Mouse (Mus musculus): ENCODE data around the gene Dock9. TPM values are rescaled to one million over a fixed set of nuclear protein-coding genes. Genes with fewer than 3 reads are reported as not detected.

Gene Dock9
- polyA plus RNA-seq, 1 experiment = 64.7 TPM

- DNase-seq (ENCODE audit: extremely low spot score in 1 of 2, low spot score in 1 of 2) = no peak
These were observed 130.9 kb downstream of the Dock9 start for GRCm38 (mm10) chr14:121666641-121667274.

GRCm38 (mm10) chr14:121665693-121666273, 131.9 kb downstream of the Dock9 start:
- no peak for DNase-seq (ENCODE audit: extremely low spot score in 1 of 2, low spot score in 1 of 2)

- DNase-seq (ENCODE audit: extremely low spot score in 1 of 2, low spot score in 1 of 2) = no peak
These were observed 133.7 kb downstream of the Dock9 start for GRCm38 (mm10) chr14:121663913-121664312.

- DNase-seq (ENCODE audit: extremely low spot score in 1 of 2, low spot score in 1 of 2) = no peak
These were observed 136.7 kb downstream of the Dock9 start for GRCm38 (mm10) chr14:121660918-121661317.

- no peak for DNase-seq (ENCODE audit: extremely low spot score in 1 of 2, low spot score in 1 of 2)
These were observed 137.3 kb downstream of the Dock9 start for GRCm38 (mm10) chr14:121660167-121660894.

GRCm38 (mm10) chr14:121659061-121659824, 138.4 kb downstream of the Dock9 start:
- DNase-seq (ENCODE audit: extremely low spot score in 1 of 2, low spot score in 1 of 2) = no peak

- no peak for DNase-seq (ENCODE audit: extremely low spot score in 1 of 2, low spot score in 1 of 2)
These were observed 139.1 kb downstream of the Dock9 start for GRCm38 (mm10) chr14:121658537-121658936.

- no peak for DNase-seq (ENCODE audit: extremely low spot score in 1 of 2, low spot score in 1 of 2)
These were observed 140.0 kb downstream of the Dock9 start for GRCm38 (mm10) chr14:121657633-121658032.

- no peak for DNase-seq (ENCODE audit: extremely low spot score in 1 of 2, low spot score in 1 of 2)
These were observed 140.7 kb downstream of the Dock9 start for GRCm38 (mm10) chr14:121656912-121657311.

GRCm38 (mm10) chr14:121654977-121655376, 142.7 kb downstream of the Dock9 start:
- DNase-seq (ENCODE audit: extremely low spot score in 1 of 2, low spot score in 1 of 2) = no peak

GRCm38 (mm10) chr14:121654416-121654967, 143.1 kb downstream of the Dock9 start:
- DNase-seq (ENCODE audit: extremely low spot score in 1 of 2, low spot score in 1 of 2) = no peak

GRCm38 (mm10) chr14:121653717-121654116, 143.9 kb downstream of the Dock9 start:
- no peak for DNase-seq (ENCODE audit: extremely low spot score in 1 of 2, low spot score in 1 of 2)

GRCm38 (mm10) chr14:121653241-121653640, 144.4 kb downstream of the Dock9 start:
- no peak for DNase-seq (ENCODE audit: extremely low spot score in 1 of 2, low spot score in 1 of 2)

GRCm38 (mm10) chr14:121648581-121649060, 149.0 kb downstream of the Dock9 start:
- DNase-seq (ENCODE audit: extremely low spot score in 1 of 2, low spot score in 1 of 2) = no peak

GRCm38 (mm10) chr14:121647693-121648092, 149.9 kb downstream of the Dock9 start:
- no peak for DNase-seq (ENCODE audit: extremely low spot score in 1 of 2, low spot score in 1 of 2)

GRCm38 (mm10) chr14:121646617-121647016, 151.0 kb downstream of the Dock9 start:
- DNase-seq (ENCODE audit: extremely low spot score in 1 of 2, low spot score in 1 of 2) = peak in 1 of 2 experiments; percentile 36

- no peak for DNase-seq (ENCODE audit: extremely low spot score in 1 of 2, low spot score in 1 of 2)
These were observed 153.3 kb downstream of the Dock9 start for GRCm38 (mm10) chr14:121644302-121644701.

GRCm38 (mm10) chr14:121641271-121641670, 156.4 kb downstream of the Dock9 start:
- DNase-seq (ENCODE audit: extremely low spot score in 1 of 2, low spot score in 1 of 2) = no peak

- peak in 1 of 2 experiments; percentile 57 for DNase-seq (ENCODE audit: extremely low spot score in 1 of 2, low spot score in 1 of 2)
These were observed 160.6 kb downstream of the Dock9 start for GRCm38 (mm10) chr14:121636935-121637510.

- DNase-seq (ENCODE audit: extremely low spot score in 1 of 2, low spot score in 1 of 2) = no peak
These were observed 162.8 kb downstream of the Dock9 start for GRCm38 (mm10) chr14:121634736-121635430.

All from frontal cortex, adult 2 months (tissue).